Mouse (Mus musculus) liver, adult 2 months (tissue): ENCODE data around the gene Srl. TPM values are rescaled to one million over a fixed set of nuclear protein-coding genes. Genes with fewer than 3 reads are reported as not detected.
A peak's percentile ranks its signal among the peaks of the same experiment; 100 is the strongest.

ENCODE experiments used
- DNase-seq: peaks from one replicate; pipeline ENCODE4 v3.0.0-alpha.2; 2011; ENCODE audit warnings: low read depth, low spot score; ENCODE audit errors: extremely low read depth
- H3K27ac ChIP-seq: fragments of 200-500 bp; replicated peaks from 2 replicates; pipeline ENCODE4 v1.5.1; 2012; ENCODE audit warnings: low read depth, mild to moderate bottlenecking, control low read depth, inconsistent platforms, low read length; ENCODE audit not compliant: insufficient read depth
- H3K27me3 ChIP-seq: fragments of 200-500 bp; 2 replicates; pipeline ENCODE4 v1.6.1; 2012; ENCODE audit warnings: mild to moderate bottlenecking, moderate library complexity, low read length, inconsistent platforms; ENCODE audit not compliant: control insufficient read depth, insufficient read depth
- H3K36me3 ChIP-seq: fragments of 200-500 bp; 2 replicates; pipeline ENCODE4 v1.6.1; 2012; ENCODE audit warnings: low read length, inconsistent platforms; ENCODE audit not compliant: control insufficient read depth, insufficient read depth
- H3K4me1 ChIP-seq: fragments of 200-500 bp; 2 replicates; pipeline ENCODE4 v1.6.1; 2011; ENCODE audit warnings: low read length; ENCODE audit not compliant: control insufficient read depth, insufficient read depth
- H3K4me3 ChIP-seq: fragments of 200-500 bp; 2 replicates; pipeline ENCODE4 v1.5.1; 2011; ENCODE audit warnings: low read depth, mild to moderate bottlenecking, control low read depth, low read length, moderate library complexity; ENCODE audit not compliant: insufficient read depth
- H3K79me2 ChIP-seq: fragments of 200-500 bp; 2 replicates; pipeline ENCODE4 v1.6.1; 2012; ENCODE audit warnings: inconsistent platforms, mild to moderate bottlenecking, low read length, moderate library complexity; ENCODE audit not compliant: control insufficient read depth, insufficient read depth
- H3K9ac ChIP-seq: fragments of 200-500 bp; 2 replicates; pipeline ENCODE4 v1.6.1; 2012; ENCODE audit warnings: low read depth, mild to moderate bottlenecking, control low read depth, inconsistent platforms, low read length
- CTCF ChIP-seq: fragments of 200-500 bp; IDR thresholded peaks from 2 replicates; pipeline ENCODE4 v1.5.1; 2011; ENCODE audit warnings: low read depth, low read length, control low read depth
- POLR2A ChIP-seq: fragments of 200-500 bp; IDR thresholded peaks from 2 replicates; pipeline ENCODE4 v1.6.1; 2011; ENCODE audit warnings: low read length, control low read depth; ENCODE audit not compliant: insufficient read depth; ENCODE audit errors: extremely low read depth
- WGBS: fragments of 180-500 bp; shearing (Covaris S2); methylation state at CpG from one replicate; pipeline ENCODE4 v1.1.7; 2018; 5-methylcytosine and 5-hydroxymethylcytosine counted together
- polyA plus RNA-seq: library from polyadenylated mRNA; depleted of rRNA; stranded (reverse); fragments of >200 nt; gene quantifications from 2 replicates; pipeline ENCODE4 v1.2.3, GENCODE M21; 2012; rRNA removed
- total RNA-seq: library from RNA; depleted of rRNA; stranded (reverse); fragments of >200 nt; gene quantifications from 2 replicates; pipeline ENCODE4 v1.2.3, GENCODE M21; 2014; rRNA removed

Gene Srl
- total RNA-seq (2.1 and 2.7 TPM in 2 replicates), polyA plus RNA-seq (0.50 and 0.66 TPM in 2 replicates)

GRCm38 (mm10) chr16:4541501-4542198 lies at the start of gene Srl:
Srl (minus strand) TSS chr16:4541816.
- DNase-seq = peak; percentile 96
- Histone ChIP-seq H3K36me3 (0 out of 2 replicates have a peak, but pooled peaks cover 4% of the 10 kb centered on the region), H3K4me1 (peaks cover 2% of the 10 kb centered on the region; the same call in 1 of the 2 replicates), H3K27ac (no peak within 1 kb of the TSS), H3K9ac (peak within 1 kb of the TSS; percentile 45), H3K79me2 (no peaks in the 10 kb centered on the region), H3K4me3 (peak within 1 kb of the TSS; percentile 51), H3K27me3 (no peaks in the 10 kb centered on the region)
- 0 out of 2 replicates have a peak, but pooled peaks have one; percentile 27 for TF ChIP-seq POLR2A
- peak; percentile 94 for TF ChIP-seq CTCF
- 1% methylated on average over 43 of the region's 43 CpGs for WGBS

DNA sequence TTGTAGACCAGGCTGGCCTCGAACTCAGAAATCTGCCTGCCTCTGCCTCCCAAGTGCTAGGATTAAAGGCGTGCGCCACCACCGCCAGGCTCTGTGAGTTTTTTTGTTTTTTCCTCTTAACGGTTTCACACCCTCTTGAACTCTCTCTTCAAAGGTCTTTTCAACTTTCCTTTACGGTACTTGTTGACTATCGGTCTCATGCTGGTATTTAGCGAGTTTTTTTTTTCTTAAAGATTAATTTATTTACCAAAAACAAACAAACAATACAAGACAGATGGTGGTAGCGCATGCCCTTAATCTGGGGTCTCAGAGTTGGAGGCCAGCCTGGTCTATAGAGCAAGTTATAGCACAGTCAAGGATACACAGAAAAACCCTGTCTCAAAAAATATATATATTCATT lies 48.6 kb upstream of the Srl start:
- Histone ChIP-seq H3K36me3 (no peaks in the 10 kb centered on the region), H3K9ac (no peak overlapping the region), H3K27me3 (0 out of 2 replicates have a peak, but pooled peaks cover 5% of the 10 kb centered on the region), H3K4me1 (peaks cover 10% of the 10 kb centered on the region), H3K27ac (no peak overlapping the region), H3K79me2 (no peaks in the 10 kb centered on the region), H3K4me3 (no peak overlapping the region)
- 95% methylated on average over 9 of the region's 9 CpGs for WGBS
- peak; percentile 38 for DNase-seq
- TF ChIP-seq CTCF (no peak), POLR2A (no peak)

- H3K9ac ChIP-seq = no peak overlapping the region
- peaks cover 5% of the 10 kb centered on the region for H3K4me1 ChIP-seq
- no peak for TF ChIP-seq POLR2A
- TF ChIP-seq CTCF = no peak
- no peak overlapping the region for H3K27ac ChIP-seq
- no peaks in the 10 kb centered on the region for H3K79me2 ChIP-seq
- no peak overlapping the region for H3K4me3 ChIP-seq
- no peaks in the 10 kb centered on the region for H3K27me3 ChIP-seq
- DNase-seq = no peak
- WGBS = 84% methylated on average over 5 of the region's 5 CpGs
- no peaks in the 10 kb centered on the region for H3K36me3 ChIP-seq
Observed at GRCm38 (mm10) chr16:4587516-4588210, 46.0 kb upstream of the Srl start.

DNA sequence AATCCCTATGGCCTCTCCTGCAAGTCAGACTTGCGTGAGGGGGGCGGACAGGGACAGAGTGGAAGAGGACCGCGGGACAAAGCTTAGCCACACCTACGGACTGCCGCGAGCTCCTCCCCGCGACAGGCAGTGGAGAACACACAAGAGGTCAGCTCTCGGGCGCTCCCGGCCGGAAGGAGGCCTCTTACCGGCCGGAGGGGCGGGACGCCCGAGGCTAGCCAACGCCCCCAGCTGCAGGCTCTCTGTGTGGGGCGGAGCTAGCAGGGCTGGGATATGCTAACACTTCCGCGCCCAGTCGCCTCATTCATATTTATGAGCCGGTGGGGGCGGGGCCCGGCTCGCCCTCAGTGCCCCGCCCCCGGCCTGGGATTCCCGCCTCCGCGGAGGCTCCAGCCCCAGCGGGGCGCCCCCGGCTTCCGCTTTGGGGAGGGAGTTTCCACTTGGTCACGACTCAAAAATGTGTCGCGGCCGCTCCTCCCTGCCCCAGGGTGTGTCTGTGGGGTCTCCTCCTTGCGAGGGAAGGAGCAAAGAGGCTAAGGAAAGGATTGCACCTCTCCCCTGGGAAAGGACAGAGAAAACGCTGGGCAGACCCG lies 45.0 kb upstream of the Srl start:
- WGBS = 1% methylated on average over 43 of the region's 43 CpGs
- peak; percentile 92 for DNase-seq
- 0 out of 2 replicates have a peak, but pooled peaks have one; percentile 18 for TF ChIP-seq POLR2A
- TF ChIP-seq CTCF = no peak
- H3K9ac ChIP-seq = peak overlapping the region; percentile 67
- H3K79me2 ChIP-seq = no peaks in the 10 kb centered on the region
- no peaks in the 10 kb centered on the region for H3K27me3 ChIP-seq
- H3K4me3 ChIP-seq = peak overlapping the region; percentile 51
- no peaks in the 10 kb centered on the region for H3K36me3 ChIP-seq
- H3K4me1 ChIP-seq = peaks cover 5% of the 10 kb centered on the region
- H3K27ac ChIP-seq = peak overlapping the region; percentile 46

- no peaks in the 10 kb centered on the region for H3K79me2 ChIP-seq
- H3K27ac ChIP-seq = 0 out of 2 replicates have a peak overlapping the region, but pooled peaks have one; percentile 3
- TF ChIP-seq POLR2A (no peak), CTCF (no peak)
- no peaks in the 10 kb centered on the region for H3K36me3 ChIP-seq
- H3K27me3 ChIP-seq = no peaks in the 10 kb centered on the region
- H3K4me1 ChIP-seq = peaks cover 5% of the 10 kb centered on the region
- peak overlapping the region; percentile 40 for H3K4me3 ChIP-seq
- WGBS = 9% methylated on average over 14 of the region's 14 CpGs
- peak overlapping the region; percentile 45 for H3K9ac ChIP-seq
- DNase-seq = no peak
Observed at GRCm38 (mm10) chr16:4585642-4586530, 44.3 kb upstream of the Srl start.
